Mouse (Mus musculus) gastrocnemius, postnatal 10 days (tissue): ENCODE measurements around the gene Zbtb1. TPM values are rescaled to one million over a fixed set of nuclear protein-coding genes. Genes with fewer than 3 reads are reported as not detected.

Experiments used
- DNase-seq: peaks from one replicate; pipeline ENCODE4 v3.0.0; 2021; ENCODE audit warnings: mixed read lengths
- long read RNA-seq, 2 experiments: library from polyadenylated mRNA; stranded (forward); transcript quantifications; one replicate each; pipeline ENCODE4 v2.0.0; 2021
- total RNA-seq, 2 experiments: library from RNA; stranded (reverse); gene quantifications; 2 replicates each; pipeline ENCODE4 v1.2.3; 2021

Zbtb1 gene
- 1 to 10 TPM; 5.1 to 7.0 TPM for total RNA-seq
- long read RNA-seq, experiment 1, full-length matches to known transcripts: 14 of 18 reads
- long read RNA-seq, experiment 1, partial matches to known transcripts: 0 of 18 reads
- long read RNA-seq, experiment 1, other reads (novel, unspliced or antisense): 4 of 18 reads
- long read RNA-seq, experiment 2, full-length matches to known transcripts: 11 of 14 reads
- long read RNA-seq, experiment 2, partial matches to known transcripts: 0 of 14 reads
- long read RNA-seq, experiment 2, other reads (novel, unspliced or antisense): 3 of 14 reads

- peak; percentile 79 for DNase-seq
Measured at GRCm38 (mm10) chr12:76369978-76370830, at the start of gene Zbtb1. Gene Zbtb1, plus strand, starts transcription at chr12:76370266.

GRCm38 (mm10) chr12:76324679-76325431 lies 45.2 kb upstream of the Zbtb1 start, which contains the start of gene Akap5:
Gene Akap5, plus strand, starts transcription at chr12:76324891.
- peak; percentile 51 for DNase-seq

DNA sequence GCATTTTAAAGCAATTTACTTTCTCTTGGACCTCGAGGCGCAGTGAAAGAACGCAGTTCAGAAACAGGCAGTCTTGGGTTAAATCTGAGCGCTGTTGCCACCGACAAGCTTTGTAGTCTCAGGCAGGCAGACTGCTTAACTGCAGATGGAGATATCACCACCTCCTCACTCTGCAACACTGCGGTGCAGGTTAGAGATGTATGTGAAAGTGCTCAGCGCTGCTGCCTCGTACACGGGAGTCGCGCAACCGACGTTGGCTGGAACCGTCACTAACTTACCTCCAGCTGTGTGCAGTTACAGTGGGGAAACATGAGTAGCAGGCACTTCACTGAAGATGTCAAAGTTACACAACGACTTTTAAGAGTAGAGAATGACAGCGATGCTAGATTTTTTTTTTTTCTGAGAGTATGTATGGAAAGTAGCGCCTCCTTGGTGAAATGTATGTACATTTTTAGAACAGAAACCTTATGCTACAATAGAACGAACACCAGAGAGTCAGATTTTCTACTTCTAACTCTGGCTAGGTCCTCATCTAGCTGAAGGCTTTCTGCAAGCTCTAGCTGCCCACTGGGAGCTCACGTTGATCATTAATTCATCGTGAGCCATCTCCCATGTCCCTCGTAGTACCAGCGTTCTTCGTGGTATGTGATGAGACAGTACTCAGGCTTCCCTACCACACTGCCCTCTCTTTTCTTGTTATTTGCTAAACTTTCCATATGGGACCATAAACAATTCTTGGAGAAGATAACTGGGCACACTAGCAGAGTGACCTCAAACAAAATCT lies 43.4 kb upstream of the Zbtb1 start:
- no peak for DNase-seq

DNA sequence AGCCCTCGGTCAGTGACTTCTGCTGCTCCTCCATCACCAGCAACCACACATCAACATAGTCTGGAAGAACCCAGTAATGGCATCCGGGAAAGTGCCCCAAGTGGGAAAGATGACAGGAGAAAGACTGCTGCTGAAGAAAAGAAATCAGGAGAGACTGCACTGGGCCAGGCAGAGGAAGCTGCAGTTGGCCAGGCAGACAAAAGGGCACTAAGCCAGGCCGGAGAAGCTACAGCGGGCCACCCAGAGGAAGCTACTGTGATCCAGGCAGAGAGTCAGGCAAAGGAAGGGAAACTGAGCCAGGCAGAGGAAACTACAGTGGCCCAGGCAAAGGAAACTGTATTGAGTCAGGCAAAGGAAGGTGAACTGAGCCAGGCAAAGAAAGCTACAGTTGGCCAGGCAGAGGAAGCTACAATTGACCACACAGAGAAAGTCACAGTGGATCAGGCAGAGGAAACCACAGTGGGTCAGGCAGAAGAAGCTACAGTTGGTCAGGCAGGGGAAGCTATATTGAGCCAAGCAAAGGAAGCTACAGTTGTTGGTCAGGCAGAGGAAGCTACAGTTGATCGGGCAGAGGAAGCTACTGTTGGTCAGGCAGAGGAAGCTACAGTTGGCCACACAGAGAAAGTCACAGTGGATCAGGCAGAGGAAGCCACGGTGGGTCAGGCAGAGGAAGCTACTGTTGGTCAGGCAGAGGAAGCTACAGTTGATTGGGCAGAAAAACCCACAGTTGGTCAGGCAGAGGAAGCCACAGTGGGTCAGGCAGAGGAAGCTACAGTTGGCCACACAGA lies 41.3 kb upstream of the Zbtb1 start:
- no peak for DNase-seq

GRCm38 (mm10) chr12:76333688-76334087 lies 36.4 kb upstream of the Zbtb1 start:
- no peak for DNase-seq

DNA sequence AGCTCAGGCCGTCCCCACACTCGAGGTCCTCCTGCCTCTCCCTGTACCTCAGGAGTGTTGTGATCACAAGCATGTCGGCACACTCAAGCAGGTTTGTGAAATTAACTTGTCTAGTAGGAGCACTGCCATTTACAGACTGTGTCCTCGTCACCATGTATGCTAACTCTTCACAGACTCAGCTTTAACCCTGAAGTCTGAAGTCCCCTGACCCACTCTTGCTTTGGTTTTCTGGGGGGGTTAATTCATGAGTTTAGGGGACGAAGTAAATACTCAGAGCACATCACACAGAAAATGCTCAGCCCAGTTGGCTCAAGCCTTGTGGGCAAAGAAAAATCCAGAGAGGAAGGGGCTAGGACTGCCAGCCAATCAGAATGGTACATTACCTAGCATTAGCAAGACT lies 34.4 kb upstream of the Zbtb1 start:
- no peak for DNase-seq

DNA sequence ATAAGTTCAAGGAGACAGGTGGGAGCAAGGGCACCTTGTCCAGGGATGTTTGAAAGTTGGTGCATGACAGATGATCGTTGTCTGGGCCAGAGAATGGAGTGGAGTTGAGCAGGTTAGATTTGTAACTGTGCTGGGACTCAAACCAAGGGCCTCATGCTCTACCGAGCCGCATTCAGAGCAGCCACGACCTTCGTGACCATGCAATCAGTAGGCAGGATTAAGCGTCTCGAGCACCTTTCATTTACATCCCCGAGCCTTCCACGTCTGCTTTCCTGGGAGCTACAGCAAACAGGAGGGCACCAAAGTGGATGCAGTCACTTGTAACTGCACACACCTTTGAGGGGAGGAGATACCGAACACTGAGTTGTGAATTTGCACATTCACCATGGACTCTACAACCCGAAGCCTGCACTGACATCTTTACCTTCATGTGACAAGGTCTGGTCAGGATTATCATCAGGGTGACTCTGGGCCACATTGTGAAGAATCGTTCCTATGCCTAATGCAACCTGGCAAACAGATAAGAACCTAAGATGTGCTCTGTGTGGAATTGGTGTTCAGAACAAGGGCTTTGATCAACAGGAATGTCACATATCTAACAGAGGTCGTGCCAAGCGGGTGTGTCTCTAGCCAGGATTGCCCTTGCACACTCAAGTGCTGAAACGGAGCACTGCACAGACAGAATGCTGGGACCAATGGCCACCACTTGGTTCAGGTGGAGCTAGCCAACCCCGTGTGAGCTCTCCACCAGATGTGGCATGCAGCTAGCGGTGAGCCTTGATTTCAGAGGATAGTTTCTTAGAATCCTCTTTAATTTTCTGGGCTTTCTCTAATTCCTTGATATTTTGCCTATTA lies 33.7 kb upstream of the Zbtb1 start:
- DNase-seq: no peak

- DNase-seq: peak; percentile 54
Measured at GRCm38 (mm10) chr12:76341080-76341479, 29.0 kb upstream of the Zbtb1 start.

DNA sequence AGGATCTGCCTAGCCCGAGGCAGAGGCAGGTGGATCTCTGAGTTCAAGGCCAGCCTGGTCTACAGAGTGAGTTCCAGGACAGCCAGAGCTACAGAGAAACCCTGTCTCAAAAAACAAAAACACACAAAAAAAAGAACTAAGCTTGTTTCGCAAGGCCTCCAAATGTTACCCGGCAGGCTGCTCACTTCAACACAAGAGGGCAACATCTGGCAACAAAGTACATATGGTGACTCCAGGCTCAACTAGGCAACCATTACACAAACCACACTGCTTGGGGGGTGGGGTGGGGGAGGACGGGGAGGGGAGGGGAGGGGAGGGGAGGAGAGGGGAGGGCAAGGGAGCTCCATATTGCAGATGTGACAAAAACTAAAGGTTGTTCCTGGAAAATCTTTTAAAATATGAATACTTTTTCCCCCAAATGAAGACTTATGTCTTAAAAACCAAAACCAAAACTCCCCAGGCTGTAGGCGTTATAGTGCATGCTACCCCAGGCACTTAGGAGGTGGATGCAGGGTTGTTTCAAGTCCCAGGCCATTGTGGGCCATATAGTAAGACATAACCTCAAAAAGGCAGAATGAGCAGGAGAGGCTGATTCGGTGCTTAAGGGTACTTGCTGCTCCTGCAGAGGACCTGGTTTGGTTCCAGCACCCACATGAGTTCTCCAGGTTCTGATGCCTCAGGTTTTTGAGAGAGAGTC lies 24.2 kb upstream of the Zbtb1 start:
- DNase-seq: no peak

- DNase-seq: no peak
Measured at GRCm38 (mm10) chr12:76349680-76350220, 20.3 kb upstream of the Zbtb1 start.

DNA sequence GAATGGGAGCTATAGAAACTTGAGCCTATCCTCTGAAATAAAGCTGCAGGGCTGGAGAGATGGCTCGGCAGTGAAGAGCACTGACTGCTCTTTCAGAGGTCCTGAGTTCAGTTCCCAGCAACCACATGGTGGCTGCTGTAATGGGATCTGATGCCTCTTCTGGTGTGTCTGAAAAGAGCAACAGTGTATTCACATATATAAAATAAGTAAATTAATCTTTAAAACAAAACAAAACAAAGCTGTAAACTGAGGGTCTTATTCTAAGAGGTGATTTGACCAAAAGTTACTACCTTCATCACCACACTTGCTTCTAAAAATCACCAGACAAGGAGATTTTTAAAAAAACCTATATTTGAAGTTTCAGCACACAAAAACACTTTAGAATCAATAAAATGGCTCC lies 9.2 kb upstream of the Zbtb1 start:
- no peak for DNase-seq

- DNase-seq: no peak
Measured at GRCm38 (mm10) chr12:76361405-76362302, 8.4 kb upstream of the Zbtb1 start.

GRCm38 (mm10) chr12:76362303-76362676 lies 7.8 kb upstream of the Zbtb1 start:
- DNase-seq: no peak

- no peak for DNase-seq
Measured at GRCm38 (mm10) chr12:76366276-76366675, 3.8 kb upstream of the Zbtb1 start.

GRCm38 (mm10) chr12:76367096-76367995 lies 2.7 kb upstream of the Zbtb1 start:
- DNase-seq: no peak

GRCm38 (mm10) chr12:76368201-76368789 lies 1.8 kb upstream of the Zbtb1 start:
- DNase-seq: no peak

GRCm38 (mm10) chr12:76368790-76369205 lies 1.3 kb upstream of the Zbtb1 start:
- DNase-seq: peak; percentile 60
